Mouse (Mus musculus) heart, embryonic 10.5 days (tissue): ENCODE results near the gene Sertad1. TPM values are rescaled to one million over a fixed set of nuclear protein-coding genes. Genes with fewer than 3 reads are reported as not detected.

ENCODE experiments used
- polyA plus RNA-seq: library from polyadenylated mRNA; unstranded; fragments of >200 nt; fragmentation: Nextera tagmentation; extraction: Ambion mirVana; gene quantifications from 2 replicates; pipeline ENCODE4 v1.2.1, GENCODE M21; 2016

Gene Sertad1
- polyA plus RNA-seq, 1 experiment from 2014 or later, result 34.8 TPM

Other genes starting within 250 kb of the Sertad1 start
- gene Numbl, start 228.5 kb upstream of the Sertad1 start, polyA plus RNA-seq, result 7.0 and 9.6 TPM in 2 replicates
- 19.2 and 23.6 TPM in 2 replicates for gene Ltbp4, start 149.2 kb upstream of the Sertad1 start, polyA plus RNA-seq
- 48.3 and 50.4 TPM in 2 replicates for gene Shkbp1, start 130.9 kb upstream of the Sertad1 start, polyA plus RNA-seq
- gene Gm20479, start 129.5 kb upstream of the Sertad1 start, polyA plus RNA-seq, result 1.3 and 2.1 TPM in 2 replicates
- gene Sptbn4, start 39.2 kb upstream of the Sertad1 start, polyA plus RNA-seq, result 0.40 and 0.46 TPM in 2 replicates
- 88.8 and 94.6 TPM in 2 replicates for gene Blvrb, start 38.9 kb upstream of the Sertad1 start, polyA plus RNA-seq
- gene Sertad3, start 13.1 kb upstream of the Sertad1 start, polyA plus RNA-seq, result 19.0 and 23.8 TPM in 2 replicates
- gene Prx, start 12.4 kb downstream of the Sertad1 start, polyA plus RNA-seq, result 2.4 and 2.8 TPM in 2 replicates
- gene Hipk4, start 36.4 kb downstream of the Sertad1 start, polyA plus RNA-seq, result 0.54 and 0.59 TPM in 2 replicates
- 54.1 and 55.6 TPM in 2 replicates for gene Pld3, start 66.3 kb downstream of the Sertad1 start, polyA plus RNA-seq
- gene 2310022A10Rik, start 66.3 kb downstream of the Sertad1 start, polyA plus RNA-seq, result 36.3 and 37.4 TPM in 2 replicates
- gene Akt2, start 104.6 kb downstream of the Sertad1 start, polyA plus RNA-seq, result 94.8 and 106 TPM in 2 replicates
- not detected in 2 replicates for gene Ttc9b, start 167.0 kb downstream of the Sertad1 start, polyA plus RNA-seq
- 4.5 and 10.6 TPM in 2 replicates for gene Map3k10, start 187.7 kb downstream of the Sertad1 start, polyA plus RNA-seq
- gene Zfp607b, start 202.4 kb downstream of the Sertad1 start, polyA plus RNA-seq, result 1.6 and 2.5 TPM in 2 replicates
- 23.8 and 28.7 TPM in 2 replicates for gene Zfp60, start 244.5 kb downstream of the Sertad1 start, polyA plus RNA-seq